Mouse (Mus musculus) megakaryocyte, embryonic 14.5 days (primary cell): ENCODE results near the gene Trp73.

Experiments
- FLI1 ChIP-seq: IDR thresholded peaks from 2 replicates; pipeline ENCODE4 v1.6.1; 2012; ENCODE audit warnings: low read length, inconsistent platforms, mixed read lengths
- GATA1 ChIP-seq: IDR thresholded peaks from 3 replicates; pipeline ENCODE4 v1.6.1; 2012; ENCODE audit warnings: mixed read lengths, low read length, inconsistent platforms, borderline replicate concordance

DNA sequence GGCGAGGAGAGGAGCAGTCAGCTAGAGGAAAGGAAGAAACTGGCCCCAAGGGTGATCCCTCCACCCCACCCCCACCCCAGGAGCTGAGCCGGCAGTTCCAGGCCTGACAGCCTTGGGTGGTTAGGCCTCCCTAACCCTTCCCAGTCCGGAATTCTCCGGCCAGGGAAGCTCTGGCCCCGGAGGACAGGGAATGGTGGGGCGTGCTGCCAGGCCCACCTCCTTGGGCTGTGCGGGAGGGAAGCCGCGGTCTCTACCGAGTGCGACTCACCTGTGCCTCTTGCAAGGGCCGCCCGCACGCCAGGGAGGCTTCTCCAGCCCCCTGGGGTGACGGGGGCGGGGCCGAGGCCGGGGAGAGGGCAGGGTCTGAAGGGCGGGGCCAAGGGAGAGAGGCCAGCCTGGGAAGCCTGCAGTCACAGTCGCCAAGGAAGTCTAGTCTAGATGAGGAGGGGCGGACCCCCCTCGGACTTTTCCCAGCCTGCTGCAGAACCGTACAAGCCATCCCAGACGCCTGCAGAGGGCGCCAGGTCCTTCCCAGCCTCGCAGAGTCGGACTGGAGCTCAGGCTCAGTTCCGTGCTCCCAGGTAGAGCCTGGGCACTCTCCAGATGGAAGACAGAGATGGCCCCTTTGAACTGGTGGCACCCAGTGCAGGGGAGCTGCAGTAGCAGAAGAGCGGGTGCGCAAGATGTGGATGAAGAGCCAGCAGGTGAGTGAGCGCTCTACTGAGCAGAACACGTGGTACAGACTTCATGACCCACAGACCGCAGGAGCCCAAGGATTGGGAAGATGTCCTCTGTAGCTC lies 114.2 kb downstream of the Trp73 start, which contains the start of gene Smim1:
- TF ChIP-seq FLI1 (no peak), GATA1 (no peak)
